Mouse (Mus musculus) embryonic facial prominence, embryonic 11.5 days (tissue): ENCODE measurements around the gene Il15ra. TPM values are rescaled to one million over a fixed set of nuclear protein-coding genes. Genes with fewer than 3 reads are reported as not detected.
"Not testable (repeated sequence)": the region's sequence is repeated elsewhere in the genome, so short reads cannot be mapped to it uniquely, and the experiment has no call there.

Source experiments
- ATAC-seq: fragments of 200-750 bp; cut with Nextera tagmentation; replicated peaks from 2 replicates; pipeline ENCODE4 v1.8.0; 2017; ENCODE audit warnings: low read depth; ENCODE audit not compliant: insufficient number of reproducible peaks, low FRiP score, low TSS enrichment
- DNase-seq: peaks from one replicate; pipeline ENCODE4 v3.0.0-alpha.2; 2015; ENCODE audit warnings: low spot score
- H3K27ac ChIP-seq: fragments of 300-500 bp; sonication (generic); replicated peaks from 2 replicates; pipeline ENCODE4 v1.5.1; 2014; ENCODE audit warnings: mild to moderate bottlenecking, low read depth, low read length, control low read depth
- H3K27me3 ChIP-seq: fragments of 300-500 bp; sonication (generic); 2 replicates; pipeline ENCODE4 v1.6.1; 2014; ENCODE audit warnings: mild to moderate bottlenecking, low read length, moderate library complexity, mixed read lengths; ENCODE audit not compliant: control insufficient read depth, insufficient read depth
- H3K36me3 ChIP-seq: fragments of 300-500 bp; sonication (generic); replicated peaks from 2 replicates; pipeline ENCODE4 v1.6.1; 2014; ENCODE audit warnings: low read depth, mild to moderate bottlenecking, low read length, moderate library complexity, mixed read lengths; ENCODE audit not compliant: control insufficient read depth, insufficient read depth
- H3K4me1 ChIP-seq: fragments of 300-500 bp; sonication (generic); 2 replicates; pipeline ENCODE4 v1.6.1; 2014; ENCODE audit warnings: low read length, mixed read lengths; ENCODE audit not compliant: control insufficient read depth, insufficient read depth
- H3K4me2 ChIP-seq: fragments of 300-500 bp; sonication (generic); 2 replicates; pipeline ENCODE4 v1.6.1; 2014; ENCODE audit warnings: low read depth, mild to moderate bottlenecking, control low read depth, low read length, moderate library complexity
- H3K4me3 ChIP-seq: fragments of 300-500 bp; sonication (generic); 2 replicates; pipeline ENCODE4 v1.5.1; 2014; ENCODE audit warnings: low read depth, low read length, control low read depth
- H3K9ac ChIP-seq: fragments of 300-500 bp; sonication (generic); replicated peaks from 2 replicates; pipeline ENCODE4 v1.6.1; 2014; ENCODE audit warnings: mild to moderate bottlenecking, control low read depth, low read length
- H3K9me3 ChIP-seq: fragments of 300-500 bp; sonication (generic); replicated peaks from 2 replicates; pipeline ENCODE4 v1.6.1; 2016; ENCODE audit warnings: mild to moderate bottlenecking, low read length, inconsistent platforms, mixed read lengths; ENCODE audit not compliant: control insufficient read depth
- WGBS: fragments of 180-500 bp; shearing (Covaris S2); extraction: QIAGEN DNeasy Blood & Tissue Kit; methylation state at CpG from one replicate; pipeline ENCODE4 v1.1.7; 2014; 5-methylcytosine and 5-hydroxymethylcytosine counted together
- polyA plus RNA-seq: library from polyadenylated mRNA; unstranded; fragments of >200 nt; fragmentation: Nextera tagmentation; extraction: Ambion mirVana; gene quantifications from 2 replicates; pipeline ENCODE4 v1.2.1, GENCODE M21; 2014

Il15ra gene
- polyA plus RNA-seq, 1 experiment from 2014 or later, result 0.29 TPM

DNA sequence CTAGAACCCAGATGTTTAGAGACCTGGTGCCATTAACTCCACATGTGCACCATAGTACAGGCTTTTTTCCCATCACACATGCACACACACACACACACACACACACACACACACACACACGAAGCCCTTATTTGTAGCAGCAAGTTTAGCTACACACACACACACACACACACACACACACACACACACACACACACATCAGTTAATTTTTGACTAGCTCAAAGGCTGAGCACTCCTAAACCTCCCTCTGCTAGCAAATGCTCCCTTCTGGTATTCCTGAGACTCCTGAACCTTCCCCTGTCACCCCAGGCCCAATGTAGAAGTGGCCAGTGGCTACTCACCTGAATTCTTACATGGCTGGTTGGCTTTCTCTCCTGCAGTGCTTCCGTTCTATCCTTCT, 11.0 kb upstream of the Il15ra start:
- H3K4me1 ChIP-seq, result no peaks in the 10 kb centered on the region
- WGBS, result 78% methylated on average over 2 of the region's 2 CpGs
- no peak overlapping the region for H3K27ac ChIP-seq
- H3K27me3 ChIP-seq, result no peaks in the 10 kb centered on the region
- ATAC-seq (no peak), DNase-seq (no peak)
- H3K9me3 ChIP-seq, result no peaks in the 10 kb centered on the region
- H3K36me3 ChIP-seq, result no peaks in the 10 kb centered on the region
- H3K4me2 ChIP-seq, result no peak overlapping the region
- no peak overlapping the region for H3K9ac ChIP-seq
- no peak overlapping the region for H3K4me3 ChIP-seq

DNA sequence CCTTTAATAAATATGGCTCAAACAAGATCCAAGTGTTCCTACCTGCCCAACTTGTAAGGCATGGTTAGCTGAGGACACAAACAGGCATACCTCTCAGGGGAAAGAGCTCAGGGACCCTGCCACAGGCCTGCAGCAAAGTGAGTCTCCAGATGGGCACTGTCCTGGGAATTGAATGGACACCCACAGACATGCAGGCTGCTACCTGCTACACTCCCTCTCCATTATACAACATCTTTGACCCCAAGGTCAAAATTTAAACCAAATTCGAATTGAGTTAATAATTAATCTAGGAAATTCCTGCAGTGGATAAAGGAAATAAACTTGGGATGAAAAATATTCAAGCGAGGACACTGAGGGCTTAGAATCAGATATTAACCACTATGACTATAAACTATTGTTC, 9.2 kb upstream of the Il15ra start:
- 70% methylated on average over 2 of the region's 2 CpGs for WGBS
- DNase-seq, result no peak
- no peaks in the 10 kb centered on the region for H3K9me3 ChIP-seq
- H3K27ac ChIP-seq, result no peak overlapping the region
- no peak overlapping the region for H3K9ac ChIP-seq
- no peaks in the 10 kb centered on the region for H3K4me1 ChIP-seq
- no peak for ATAC-seq
- H3K27me3 ChIP-seq, result no peaks in the 10 kb centered on the region
- no peak overlapping the region for H3K4me2 ChIP-seq
- no peaks in the 10 kb centered on the region for H3K36me3 ChIP-seq
- H3K4me3 ChIP-seq, result no peak overlapping the region

- Histone ChIP-seq H3K4me1 (no peaks in the 10 kb centered on the region), H3K4me2 (no peak overlapping the region), H3K9me3 (no peaks in the 10 kb centered on the region), H3K27ac (no peak overlapping the region), H3K27me3 (no peaks in the 10 kb centered on the region), H3K36me3 (no peaks in the 10 kb centered on the region), H3K4me3 (no peak overlapping the region), H3K9ac (no peak overlapping the region)
- 44% methylated on average over 5 of the region's 5 CpGs for WGBS
- ATAC-seq, result no peak
- DNase-seq, result peak; percentile 4
Observed at GRCm38 (mm10) chr2:11698994-11699393, 6.1 kb upstream of the Il15ra start.

- WGBS, result 87% methylated on average over 2 of the region's 2 CpGs
- Histone ChIP-seq H3K4me2 (no peak overlapping the region), H3K9ac (no peak overlapping the region), H3K27me3 (no peaks in the 10 kb centered on the region), H3K9me3 (no peaks in the 10 kb centered on the region), H3K27ac (no peak overlapping the region), H3K36me3 (no peaks in the 10 kb centered on the region), H3K4me1 (no peaks in the 10 kb centered on the region), H3K4me3 (no peak overlapping the region)
- no peak for DNase-seq
- ATAC-seq, result no peak
Observed at GRCm38 (mm10) chr2:11699905-11700304, 5.2 kb upstream of the Il15ra start.

- Histone ChIP-seq H3K9me3 (no peaks in the 10 kb centered on the region), H3K4me3 (peak overlapping the region; percentile 53), H3K27me3 (peaks cover 11% of the 10 kb centered on the region), H3K4me1 (no peaks in the 10 kb centered on the region), H3K4me2 (peak overlapping the region; percentile 87), H3K27ac (no peak overlapping the region), H3K36me3 (no peaks in the 10 kb centered on the region), H3K9ac (peak overlapping the region; percentile 53)
- DNase-seq (peak; percentile 26), ATAC-seq (peak; percentile 65)
- WGBS, result 3% methylated on average over 28 of the region's 28 CpGs
Observed at GRCm38 (mm10) chr2:11706030-11706745, 1.1 kb downstream of the Il15ra start.

DNA sequence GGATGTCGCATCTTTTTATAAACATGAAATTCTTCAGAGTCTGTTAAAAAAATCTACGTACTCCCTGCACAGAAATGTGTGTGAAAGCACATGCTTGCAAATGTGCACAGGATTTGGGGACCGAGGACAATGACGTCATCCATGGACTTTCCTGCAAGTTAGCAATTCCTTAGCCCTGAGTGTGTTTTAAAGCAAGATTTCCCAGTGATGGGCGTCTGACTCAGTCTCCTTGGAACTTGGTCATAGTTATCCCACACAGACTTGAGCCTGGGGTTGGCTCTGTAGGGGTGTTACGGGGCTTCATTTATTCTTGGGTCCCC, 1.6 kb downstream of the Il15ra start:
- Histone ChIP-seq H3K4me3 (no peak overlapping the region), H3K27ac (no peak overlapping the region), H3K4me1 (no peaks in the 10 kb centered on the region), H3K36me3 (no peaks in the 10 kb centered on the region), H3K9me3 (no peaks in the 10 kb centered on the region), H3K4me2 (peak overlapping the region; percentile 87; the same call in 1 of the 2 replicates), H3K9ac (no peak overlapping the region), H3K27me3 (peaks cover 11% of the 10 kb centered on the region)
- WGBS, result 35% methylated on average over 6 of the region's 6 CpGs
- ATAC-seq (no peak), DNase-seq (no peak)

- ATAC-seq, result no peak
- H3K9ac ChIP-seq, result no peak overlapping the region
- H3K4me3 ChIP-seq, result no peak overlapping the region
- no peak overlapping the region for H3K4me2 ChIP-seq
- H3K4me1 ChIP-seq, result no peaks in the 10 kb centered on the region
- H3K27me3 ChIP-seq, result peaks cover 11% of the 10 kb centered on the region
- DNase-seq, result no peak
- 83% methylated on average over 5 of the region's 5 CpGs for WGBS
- no peaks in the 10 kb centered on the region for H3K36me3 ChIP-seq
- no peaks in the 10 kb centered on the region for H3K9me3 ChIP-seq
- no peak overlapping the region for H3K27ac ChIP-seq
Observed at GRCm38 (mm10) chr2:11708538-11708937, 3.4 kb downstream of the Il15ra start.

DNA sequence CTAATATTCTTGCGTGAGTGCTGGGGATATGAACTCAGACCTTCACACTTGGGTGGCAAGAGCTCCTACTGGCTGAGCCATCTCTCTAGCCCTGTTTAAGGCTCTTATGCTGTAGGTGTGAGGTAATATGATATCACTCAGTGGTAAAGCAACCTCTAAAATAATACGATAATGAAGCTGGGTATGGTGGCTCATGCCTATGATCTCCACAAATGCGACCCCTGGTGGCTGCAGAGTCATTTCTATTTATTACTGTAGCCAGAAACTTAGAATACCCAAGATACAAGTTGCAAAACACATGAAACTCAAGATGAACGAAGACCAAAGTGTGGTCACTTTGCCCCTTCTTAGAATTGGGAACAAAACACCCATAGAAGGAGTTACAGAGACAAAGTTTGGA, 5.0 kb downstream of the Il15ra start:
- not testable (repeated sequence) for H3K9me3 ChIP-seq
- WGBS, result 53% methylated on average over 4 of the region's 4 CpGs

More for the DNA sequence above, 5.0 kb downstream of the Il15ra start:
- H3K36me3 ChIP-seq, ATAC-seq, H3K9ac ChIP-seq, H3K27ac ChIP-seq, H3K27me3 ChIP-seq, H3K4me2 ChIP-seq, H3K4me3 ChIP-seq, H3K4me1 ChIP-seq: not testable (repeated sequence)
- DNase-seq, result peak; percentile 44
